Mouse (Mus musculus) ovary, adult 18-20 months (tissue): ENCODE data around the gene Tsfm.

Experiments
- DNase-seq: peaks from one replicate; pipeline ENCODE4 v3.0.0; 2022; ENCODE audit warnings: low spot score, mixed read lengths

The Tsfm gene

DNA sequence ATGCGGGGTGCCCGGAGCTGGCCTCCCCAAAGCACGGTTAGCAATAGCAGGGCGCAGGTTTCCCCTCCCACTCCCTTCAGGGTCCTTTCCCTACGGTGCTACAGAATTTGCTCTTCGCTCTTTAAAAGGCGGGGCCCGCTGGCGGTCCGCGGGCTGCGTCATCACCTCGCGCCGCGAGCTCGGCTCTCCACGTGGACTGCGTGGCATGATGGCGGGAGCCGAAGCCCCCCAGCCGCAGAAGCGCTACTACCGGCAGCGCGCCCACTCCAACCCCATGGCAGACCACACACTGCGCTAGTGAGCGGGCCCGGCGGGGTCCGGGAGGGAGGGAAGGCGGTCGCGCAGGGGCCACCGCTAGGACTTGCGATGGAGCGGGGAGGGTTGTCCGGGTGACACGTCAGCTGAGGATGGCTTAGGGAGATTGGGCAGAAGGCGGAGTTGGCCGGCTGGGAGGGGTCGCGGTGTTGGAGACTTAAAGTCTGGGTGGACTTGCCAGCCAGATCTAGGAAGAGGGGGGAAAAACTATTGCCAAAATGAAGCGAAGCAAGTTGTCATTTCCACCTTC, 11.2 kb upstream of the Tsfm start:
- DNase-seq: peak; percentile 74

DNA sequence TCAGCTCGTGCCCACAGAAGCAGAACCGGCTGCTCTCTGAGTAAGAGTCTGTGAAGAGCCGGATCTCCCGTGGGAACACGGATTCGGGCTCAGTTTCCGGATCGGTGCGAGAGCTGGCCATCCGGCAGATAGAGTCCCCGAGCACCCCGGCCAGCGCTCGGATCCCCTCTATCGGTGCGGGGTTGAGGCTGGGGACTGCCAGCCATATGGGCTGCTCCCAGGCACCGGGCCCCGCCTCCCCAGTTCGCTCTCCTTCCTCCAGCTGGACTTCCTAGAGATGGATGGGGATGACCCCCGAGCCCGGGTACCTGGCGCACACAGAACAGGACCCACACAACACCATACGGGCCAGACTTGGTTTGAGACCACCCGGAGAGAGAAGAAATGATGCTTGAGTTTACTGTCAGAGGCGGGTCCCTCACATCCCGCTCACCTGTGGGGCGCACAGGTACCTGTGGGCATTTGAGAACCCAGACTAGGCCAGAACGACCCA, 10.7 kb upstream of the Tsfm start, which contains the start of the genes Mettl1 and Eef1akmt3:
TSS of gene Mettl1 (plus strand) at position 141 of the 493 bp plus-strand sequence.
TSS of gene Eef1akmt3 (minus strand) at position 240 of the 493 bp plus-strand sequence.
- no peak for DNase-seq

DNA sequence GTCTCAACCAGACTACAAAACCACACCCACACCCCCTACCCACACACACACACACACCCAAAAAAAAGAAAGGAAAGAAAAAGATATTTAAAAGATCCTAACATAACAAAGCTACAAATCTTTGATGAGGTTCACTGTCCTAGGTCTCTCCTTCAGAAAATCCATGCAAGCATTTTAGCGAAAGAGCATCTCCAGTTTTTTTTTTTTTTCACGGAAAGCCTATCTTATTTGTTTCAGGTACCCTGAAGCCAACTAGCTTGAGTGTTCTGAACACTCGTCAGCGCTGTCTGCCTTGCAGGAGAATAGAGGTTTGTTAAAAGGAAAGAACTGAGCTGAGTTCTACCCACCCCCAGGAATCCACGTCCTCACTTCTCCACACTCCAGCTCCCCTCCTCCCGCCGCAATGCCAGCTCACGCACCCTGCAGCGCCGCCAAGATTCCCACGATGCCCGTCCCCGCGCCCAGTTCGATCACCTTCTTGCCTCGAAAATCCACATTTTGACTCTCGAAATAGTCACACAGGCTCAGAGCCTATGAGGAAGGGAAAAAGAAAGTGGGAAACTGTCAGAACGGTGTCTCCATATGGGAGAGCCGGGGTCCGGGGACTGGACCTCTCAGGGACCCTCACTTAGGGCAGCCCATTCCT, 10.1 kb upstream of the Tsfm start:
- DNase-seq: no peak

- DNase-seq: no peak
Measured at GRCm38 (mm10) chr10:127037641-127038040, 7.0 kb upstream of the Tsfm start.

- no peak for DNase-seq
Measured at GRCm38 (mm10) chr10:127036273-127036672, 5.6 kb upstream of the Tsfm start.

DNA sequence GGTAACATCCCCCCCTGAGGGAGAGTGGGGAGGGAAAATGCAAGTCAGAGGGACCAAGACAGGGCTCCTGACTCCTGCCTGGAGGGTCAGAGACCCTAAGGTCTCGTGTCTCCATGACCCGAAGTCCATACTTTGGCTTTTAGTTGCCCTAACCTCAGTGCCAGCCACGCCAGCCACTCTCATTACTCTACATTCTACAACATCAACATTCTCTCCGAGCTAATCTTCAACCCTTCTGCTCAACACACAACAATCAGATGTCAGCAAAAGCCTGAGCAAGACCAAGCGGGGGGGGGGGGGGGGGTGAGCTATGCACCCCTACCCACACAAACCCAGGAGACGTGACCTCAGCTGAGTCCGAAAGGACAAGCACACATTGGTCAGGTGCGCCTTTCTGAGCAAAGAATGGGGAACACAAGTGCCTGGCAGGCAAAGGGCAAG, 2.7 kb upstream of the Tsfm start:
- no peak for DNase-seq

DNA sequence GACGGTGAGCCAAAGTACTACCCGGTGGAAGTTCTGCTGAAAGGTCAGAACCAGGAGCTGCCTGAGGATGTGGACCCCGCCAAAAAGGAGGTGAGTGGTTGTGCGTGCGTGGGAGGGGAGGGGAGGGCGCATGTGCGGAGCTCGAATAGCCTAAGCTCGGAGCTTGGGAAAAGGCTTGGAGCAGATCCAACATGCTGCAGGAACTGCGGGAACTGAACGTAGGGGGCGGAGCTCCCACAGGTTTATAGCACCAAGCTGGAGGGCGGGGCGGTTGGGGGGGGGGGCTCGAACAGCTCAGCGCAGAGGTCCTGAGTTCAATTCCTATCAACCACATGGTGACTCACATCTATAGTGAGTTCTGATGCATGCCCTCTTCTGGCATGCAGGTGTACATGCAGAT, 12.2 kb downstream of the Tsfm start:
- DNase-seq: no peak

DNA sequence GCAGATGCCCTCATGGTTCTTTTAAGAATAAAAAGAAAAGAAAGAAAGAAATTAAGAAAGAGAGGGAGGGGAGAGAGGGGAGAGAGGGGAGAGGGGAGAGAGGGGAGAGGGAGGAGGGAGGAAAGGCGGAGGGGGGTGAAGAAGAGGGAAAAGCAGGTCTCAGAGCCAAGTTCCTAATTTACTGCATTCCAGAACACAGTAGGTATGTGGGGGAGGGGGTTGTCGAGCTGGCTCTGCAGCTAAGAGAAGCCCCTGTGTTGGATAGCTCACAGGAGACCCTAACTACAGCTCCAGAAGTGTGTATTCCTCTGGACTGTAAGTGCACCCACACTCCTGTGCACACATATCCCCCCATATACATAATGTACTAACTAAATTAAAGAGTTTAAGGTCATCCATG, 13.6 kb downstream of the Tsfm start:
- no peak for DNase-seq

- DNase-seq: no peak
Measured at GRCm38 (mm10) chr10:127016488-127016887, 14.2 kb downstream of the Tsfm start.

DNA sequence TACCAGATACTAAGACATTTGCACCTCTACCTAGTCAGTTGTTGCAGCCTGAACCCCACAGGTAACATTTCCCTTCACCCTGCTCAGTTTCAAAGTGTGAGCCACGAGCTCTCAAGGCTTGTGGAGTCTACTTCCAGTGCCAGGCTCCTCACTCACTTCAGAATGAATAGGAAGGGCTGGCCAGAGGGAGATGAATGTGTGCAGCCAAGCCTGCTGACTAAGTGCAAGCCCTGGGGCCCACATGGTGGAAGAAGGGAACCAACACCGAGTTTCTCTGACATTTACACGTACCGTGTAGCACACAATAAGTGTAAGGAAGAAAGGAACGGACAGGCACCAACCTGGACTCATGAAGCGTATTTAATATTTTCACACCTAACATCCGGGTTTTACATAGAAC, 26.8 kb downstream of the Tsfm start:
- DNase-seq: no peak

DNA sequence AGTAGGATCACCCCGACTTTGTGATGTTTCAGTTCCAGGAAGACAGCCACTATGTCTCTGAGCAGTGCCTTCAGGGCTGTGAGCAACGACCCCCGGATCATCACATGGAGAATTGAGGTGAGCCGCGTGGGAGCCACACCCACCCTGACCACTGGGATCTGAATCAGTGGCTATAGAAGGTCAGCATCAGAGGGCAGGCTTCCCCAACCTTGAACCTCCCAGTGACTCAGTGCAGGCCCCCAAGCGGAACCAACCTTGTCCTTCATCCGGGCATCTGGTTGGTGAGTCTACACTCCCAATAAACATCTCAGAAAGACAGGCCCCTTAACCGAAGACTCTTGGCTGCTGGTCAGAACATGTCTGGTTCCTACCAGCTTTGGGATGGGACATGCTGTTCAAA, 27.3 kb downstream of the Tsfm start:
- DNase-seq: peak; percentile 24

DNA sequence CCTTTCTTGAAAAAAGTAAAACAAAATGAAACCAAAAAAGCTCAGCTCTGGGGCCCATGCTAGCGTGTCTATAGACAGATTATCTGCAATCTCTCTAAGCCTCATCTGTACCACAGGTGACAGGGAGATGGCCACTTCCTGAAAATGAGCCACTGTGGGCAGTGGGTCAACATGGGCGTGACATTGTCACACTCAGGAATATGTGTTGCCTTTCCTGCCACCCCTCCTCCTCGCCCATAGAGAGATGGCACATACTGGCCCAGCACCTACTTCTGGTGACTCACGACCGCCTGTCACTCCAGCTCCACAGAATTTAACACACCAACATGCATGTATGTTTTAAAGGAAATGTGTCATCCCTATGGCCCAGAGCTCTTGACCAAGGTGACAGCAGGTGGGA, 27.9 kb downstream of the Tsfm start:
- DNase-seq: no peak

GRCm38 (mm10) chr10:127002056-127002455, 28.6 kb downstream of the Tsfm start:
- DNase-seq: no peak

- no peak for DNase-seq
Measured at GRCm38 (mm10) chr10:127001297-127001696, 29.3 kb downstream of the Tsfm start.

DNA sequence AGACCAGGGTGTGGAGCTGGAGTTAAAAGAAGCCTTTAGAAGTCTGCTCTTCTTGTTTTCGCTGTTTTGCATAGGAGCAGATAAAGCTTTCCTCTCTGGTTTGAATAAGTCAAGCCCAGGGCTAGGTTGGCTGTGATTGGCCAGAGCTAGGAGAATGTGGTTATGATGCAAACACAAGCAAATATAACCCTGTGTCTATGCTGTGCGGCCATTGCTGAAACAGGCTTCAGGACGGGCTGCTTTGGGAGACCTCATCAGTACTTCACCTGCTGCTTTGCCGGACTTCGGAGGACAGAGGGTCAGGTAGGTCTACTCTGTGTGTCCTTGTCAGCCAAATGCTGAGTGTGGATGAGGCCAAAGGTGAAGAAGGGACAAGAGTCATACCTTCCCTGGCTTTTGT, 30.1 kb downstream of the Tsfm start, which contains the start of gene Avil:
TSS of gene Avil (plus strand) at position 181 of the 400 bp plus-strand sequence.
- no peak for DNase-seq

DNA sequence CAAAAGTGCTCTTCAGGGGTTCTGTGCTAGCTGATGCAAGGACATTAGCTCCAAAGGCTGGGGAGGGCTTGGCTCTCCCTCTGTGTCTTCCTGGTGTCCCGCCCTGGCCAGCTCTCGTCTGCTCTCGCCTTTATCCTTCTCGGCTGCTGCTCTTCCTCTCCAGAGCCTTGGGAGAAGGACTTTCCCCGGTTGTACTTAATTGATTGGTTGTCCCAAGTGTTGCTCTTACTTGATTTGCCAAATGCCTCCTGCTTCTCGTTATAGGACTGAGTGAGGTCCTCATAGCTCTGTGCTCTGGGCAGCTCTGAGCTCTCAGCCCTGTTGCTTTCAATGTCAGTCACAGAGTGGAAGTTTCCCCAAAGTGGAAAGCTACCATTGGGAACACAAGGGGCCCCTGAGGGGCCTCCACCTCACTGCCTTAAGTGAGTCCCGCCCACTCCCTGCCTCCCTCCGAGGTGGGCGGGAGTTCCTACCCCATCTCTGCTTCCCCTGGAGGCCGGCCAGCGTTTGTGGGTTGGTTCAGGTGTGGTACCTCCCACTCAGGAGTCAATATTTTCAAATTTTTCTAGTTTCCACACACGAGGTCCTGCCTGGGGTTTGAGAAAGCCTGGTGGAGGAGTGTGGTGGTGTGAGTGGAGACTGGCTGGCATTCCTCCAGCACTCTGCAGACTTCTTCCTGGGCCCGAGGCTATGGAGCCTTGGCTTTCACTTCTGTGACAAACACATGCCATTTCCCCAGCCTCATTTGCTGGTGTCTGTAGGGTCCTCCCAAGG, 33.1 kb downstream of the Tsfm start:
- no peak for DNase-seq

DNA sequence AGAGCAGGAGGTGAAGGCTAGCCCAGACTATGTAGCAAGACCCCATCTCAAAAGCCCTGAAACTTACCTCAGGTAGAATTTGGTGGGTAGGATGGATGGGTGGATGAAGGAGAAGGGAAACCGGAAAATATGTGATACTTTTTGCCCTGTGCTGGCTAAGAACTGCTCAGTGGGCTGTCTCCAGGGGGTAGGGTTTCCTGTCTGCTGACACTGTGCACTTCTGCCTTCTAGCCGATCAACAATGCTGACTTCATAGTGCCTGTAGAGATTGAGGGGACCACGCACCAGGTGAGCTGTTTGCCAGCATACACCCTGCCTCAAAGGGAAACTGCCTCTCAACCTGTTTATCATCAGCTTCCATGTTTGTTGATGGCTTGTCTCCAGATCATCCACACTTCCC, 37.0 kb downstream of the Tsfm start:
- no peak for DNase-seq

DNA sequence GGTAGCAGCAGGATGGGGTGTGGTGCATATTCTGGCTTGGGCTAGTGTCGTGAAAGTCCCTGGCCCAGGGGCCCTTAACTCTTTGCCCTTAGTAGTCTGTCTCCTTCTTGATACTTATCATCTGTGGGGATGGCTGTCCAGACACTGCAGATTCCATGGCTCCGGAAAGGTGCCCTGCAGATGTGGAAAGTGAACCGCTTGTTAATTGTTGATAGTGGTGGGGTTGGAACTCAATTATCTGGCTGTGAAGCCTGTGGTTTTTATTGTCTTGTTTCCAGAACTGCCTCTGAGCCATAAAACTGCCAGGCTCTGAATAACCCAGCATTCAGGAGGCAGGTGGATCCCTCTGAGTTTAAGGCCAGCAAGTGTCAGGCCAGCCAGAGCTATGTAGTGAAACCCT, 39.0 kb downstream of the Tsfm start:
- no peak for DNase-seq

DNA sequence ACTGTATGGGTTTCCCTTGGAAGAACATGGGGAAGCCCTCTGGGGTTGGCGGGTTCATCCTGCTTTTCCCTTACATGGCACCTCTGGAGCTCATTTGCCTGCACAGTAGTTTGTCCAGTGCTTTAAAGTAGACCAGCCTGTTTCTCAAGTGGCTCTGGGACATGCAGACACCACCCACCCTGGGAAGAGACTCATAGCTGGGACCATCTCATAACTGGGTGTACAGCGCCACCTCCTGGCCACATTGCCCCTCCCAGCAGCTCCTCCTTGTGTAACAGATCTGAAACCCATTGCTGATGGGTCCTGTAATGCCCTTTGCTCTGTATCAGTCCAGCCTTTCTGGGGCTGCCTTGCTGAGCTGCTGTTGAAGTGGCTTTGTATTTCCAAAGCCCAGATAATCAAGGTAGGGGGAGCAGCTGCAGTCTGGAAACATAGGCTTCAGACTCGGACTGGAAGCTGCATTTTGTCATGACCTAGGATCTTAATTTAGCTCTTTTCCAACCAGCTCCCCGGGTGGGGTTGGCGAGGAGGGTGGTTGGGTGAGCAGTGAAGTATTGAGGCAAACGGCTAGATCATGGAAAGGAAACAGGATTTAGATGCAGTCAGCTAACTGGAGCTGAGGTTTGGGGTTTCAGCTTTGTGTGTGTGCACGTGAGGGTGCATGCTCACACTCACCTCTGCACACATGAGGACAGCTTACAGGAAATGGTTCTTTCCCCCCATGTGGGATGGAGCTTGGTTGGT, 40.2 kb downstream of the Tsfm start:
- DNase-seq: peak; percentile 56

DNA sequence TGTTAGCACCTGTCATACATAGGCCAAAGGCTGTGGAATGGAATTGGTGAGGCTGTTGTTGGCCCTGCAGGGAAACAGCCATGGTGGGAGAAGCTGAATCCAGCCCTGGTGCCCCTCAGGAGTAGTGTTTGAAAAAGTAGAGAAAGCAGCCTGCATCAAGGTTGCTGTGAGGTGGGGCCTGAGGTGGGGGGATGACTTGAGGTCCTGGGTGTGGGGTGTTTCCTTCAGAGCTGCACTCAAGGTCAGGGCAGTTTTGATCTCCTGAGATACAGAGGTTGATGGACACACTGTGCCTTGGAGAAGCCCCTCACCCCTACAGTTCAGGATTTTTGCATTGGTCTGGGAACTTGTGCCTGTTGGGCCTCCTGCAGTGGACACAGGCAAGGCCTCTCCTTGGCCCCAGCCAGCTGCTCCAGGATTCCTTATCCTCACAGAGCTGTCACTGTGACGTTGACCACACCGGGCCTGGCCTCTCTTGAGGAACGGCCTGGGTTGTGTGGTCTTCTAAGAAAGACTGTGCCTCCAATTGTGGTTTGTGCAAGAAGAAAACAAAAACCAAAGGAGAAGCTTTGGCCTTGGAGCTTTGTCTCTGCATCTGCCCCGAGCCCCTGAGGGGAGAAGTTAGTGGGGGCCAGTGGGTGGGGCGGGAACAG, 42.0 kb downstream of the Tsfm start:
- no peak for DNase-seq
